9 mouse cellular contexts compared by ENCODE assay signal in the genomic region with DNA sequence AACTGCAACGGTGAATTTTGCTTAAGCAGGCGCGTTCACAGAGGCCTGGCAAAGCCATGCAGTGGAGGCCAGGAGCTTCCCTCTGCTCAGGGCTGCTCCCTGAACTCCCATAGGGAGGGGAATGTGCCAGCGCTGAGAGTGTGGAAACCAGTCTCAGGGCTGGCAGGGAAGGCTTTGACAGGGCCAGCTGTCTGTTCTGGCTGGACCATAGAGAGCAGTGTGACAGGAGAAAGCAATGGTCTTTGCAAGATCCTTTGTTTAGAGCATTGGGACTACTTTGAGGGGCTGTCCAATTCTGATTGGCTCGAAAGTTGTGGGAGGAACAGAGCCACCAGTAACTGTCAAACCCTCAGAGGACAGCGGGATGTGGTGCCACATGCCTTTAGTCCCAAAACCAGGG. TPM values are rescaled to one million over a fixed set of nuclear protein-coding genes. Genes with fewer than 3 reads are reported as not detected.
DNase-seq lines count a peak whose midpoint lies in the region; ATAC-seq lines count a peak whose summit lies in the region.
"Had no signal": no experiment of that assay in that cellular context is flagged by ENCODE, and none has a peak within 500 bp of the region (broad histone marks: within the 10 kb centered on the region; RNA-seq: fewer than 3 reads in every experiment).

No protein-coding gene starts in this region.

- peaks cover 26% of the 10 kb centered on the region for H3K4me1 ChIP-seq in heart, embryonic 16.5 days (ENCODE audit: control insufficient read depth, insufficient read depth, low read length)

- no peak for ATAC-seq in heart, embryonic 16.5 days (replicated peaks; ENCODE audit: extremely low read depth, insufficient read depth, low FRiP score)

- WGBS in heart, embryonic 16.5 days: 50% methylated on average over 6 of the region's 6 CpGs

- H3K4me2 ChIP-seq in heart, embryonic 16.5 days (ENCODE audit: low read depth, low read length): no peak overlapping the region

- no peak overlapping the region for H3K9ac ChIP-seq in heart, embryonic 16.5 days (ENCODE audit: low read length)

- H3K9me3 ChIP-seq in heart, embryonic 16.5 days (replicated peaks; ENCODE audit: control insufficient read depth, low read length): no peaks in the 10 kb centered on the region

- H3K27ac ChIP-seq in heart, embryonic 16.5 days (ENCODE audit: low read length): peak overlapping the region; percentile 1

- no peaks in the 10 kb centered on the region for H3K27me3 ChIP-seq in heart, embryonic 16.5 days (ENCODE audit: control insufficient read depth, insufficient read depth, low read length)

- no peaks in the 10 kb centered on the region for H3K36me3 ChIP-seq in heart, embryonic 16.5 days (ENCODE audit: control insufficient read depth, insufficient read depth)

- DNase-seq in gastrocnemius, postnatal 10 days: peak; percentile 54
- DNase-seq in gastrocnemius, adult 8-10 months (ENCODE audit: low spot score in 2 of 2): no peak
- peak; percentile 65 for DNase-seq in adrenal gland, postnatal 14 days
- DNase-seq in lung, postnatal 14 days: peak; percentile 37
- no peak for DNase-seq in thymus, postnatal 36 days
- DNase-seq in T-cell, adult 2 months (ENCODE audit: low spot score): no peak
- no peak for DNase-seq in left cerebral cortex, adult 9 months (ENCODE audit: low spot score in 2 of 2)
- DNase-seq: kidney, postnatal 14 days had no signal

- no peak overlapping the region for H3K4me3 ChIP-seq in heart, embryonic 16.5 days (ENCODE audit: low read length)

RNA-seq across cellular contexts. Expression of gene Emp1, which starts 5.9 kb away (rescaled TPM):
- total RNA-seq in gastrocnemius, postnatal 10 days (2021): 100 to 1,000 TPM; 145 to 163 TPM
- total RNA-seq in gastrocnemius, adult 8-10 months (2022): 10 to 100 TPM; 12.3 to 26.2 (median 18.0) TPM
- 56.4 and 62.6 TPM in 2 replicates for total RNA-seq in adrenal gland, postnatal 14 days (2021)
- polyA plus RNA-seq in heart, embryonic 16.5 days (2015; fragmentation: Nextera tagmentation; extraction: Ambion mirVana): 48.5 and 51.9 TPM in 2 replicates

RNA-seq across cellular contexts. Expression of gene Pbp2, which starts 58.0 kb away (rescaled TPM):
- not detected for total RNA-seq in gastrocnemius, postnatal 10 days (2021)
- total RNA-seq in gastrocnemius, adult 8-10 months (2022): not detected
- total RNA-seq in adrenal gland, postnatal 14 days (2021): not detected in 2 replicates
- polyA plus RNA-seq in heart, embryonic 16.5 days (2015; fragmentation: Nextera tagmentation; extraction: Ambion mirVana): not detected in 2 replicates

Comparison
In these comparisons a context has a peak if more than half of its experiments do, and no peak if none do; other contexts are left out.
1. DNase-seq: peak in gastrocnemius, postnatal 10 days (single experiment), adrenal gland, postnatal 14 days (single experiment) and lung, postnatal 14 days (single experiment); none in gastrocnemius, adult 8-10 months (0 of 2), thymus, postnatal 36 days (0 of 2), T-cell, adult 2 months (single experiment) and left cerebral cortex, adult 9 months (0 of 2).